Mouse (Mus musculus) CH12.LX (cell line): ENCODE results near the gene Mpv17.

Experiments used
- CHD1 ChIP-seq: IDR thresholded peaks from 2 replicates; pipeline ENCODE4 v1.6.1; 2012; ENCODE audit warnings: low read depth, low read length, improper control_type of control experiment, inconsistent platforms
- CHD2 ChIP-seq: IDR thresholded peaks from 2 replicates; pipeline ENCODE4 v1.6.1; 2011; ENCODE audit warnings: low read length, improper control_type of control experiment

DNA sequence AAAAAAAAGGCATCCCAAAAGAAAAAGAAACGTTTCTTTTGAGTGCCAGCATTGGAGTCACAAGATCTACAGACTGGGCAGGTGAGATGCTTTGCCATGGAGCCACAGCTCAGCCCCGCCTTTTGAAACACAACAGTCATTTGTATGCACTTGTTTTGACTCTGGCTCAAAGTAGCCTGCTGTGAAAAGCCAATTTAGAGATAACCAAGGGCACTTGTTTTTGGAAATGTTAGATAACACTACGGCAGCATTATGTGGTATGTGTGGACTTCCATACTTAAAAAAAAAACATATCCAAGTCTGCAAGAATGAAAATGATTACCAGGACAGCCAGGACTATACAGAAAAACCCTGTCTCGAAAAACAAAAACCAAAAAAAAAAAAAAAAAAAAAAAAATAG lies 29.6 kb upstream of the Mpv17 start:
- TF ChIP-seq CHD1 (no peak), CHD2 (no peak)
